Mouse (Mus musculus): ENCODE measurements around the gene Cyct. TPM values are rescaled to one million over a fixed set of nuclear protein-coding genes. Genes with fewer than 3 reads are reported as not detected.

Cyct gene
- polyA plus RNA-seq, 2 experiments: not detected

DNA sequence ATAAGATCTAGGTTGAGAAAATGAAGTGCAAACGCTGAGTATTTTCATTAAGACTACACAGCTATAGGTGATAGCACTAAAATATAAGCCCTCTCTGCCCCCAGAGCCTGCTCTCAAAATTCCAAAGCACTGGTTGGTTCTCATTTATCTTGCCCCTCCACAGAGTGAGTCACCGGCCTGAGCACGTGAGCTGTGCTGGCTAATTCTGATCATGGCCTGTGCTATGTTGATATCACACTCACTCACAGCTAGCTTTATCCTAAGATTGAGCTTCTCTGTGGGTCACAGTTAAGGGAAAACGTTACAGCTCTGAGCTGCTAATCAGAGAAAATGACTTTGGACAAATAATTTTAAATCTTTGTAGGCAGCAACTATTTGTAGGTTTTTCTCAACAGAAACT lies 12.0 kb upstream of the Cyct start:
- WGBS (ENCODE audit: insufficient replicate concordance): 22% methylated on average over 4 of the region's 4 CpGs
- H3K27me3 ChIP-seq (ENCODE audit: control insufficient read depth, insufficient read depth, low read length): no peaks in the 10 kb centered on the region
- ATAC-seq (ENCODE audit: insufficient read depth) (peak; percentile 59), DNase-seq (ENCODE audit: low read depth in 3 of 3, low spot score in 3 of 3) (peak; percentile 53 to 63 (median 59))
- H3K4me3 ChIP-seq (ENCODE audit: insufficient read depth in 1 of 2, low read depth in 2 of 2, low read length in 2 of 2): no peak overlapping the region
- no peak overlapping the region for H3K27ac ChIP-seq
- TF ChIP-seq EP300 (IDR thresholded peaks at IDR 0.05; ENCODE audit: low read depth) (peak; percentile 74), CTCF (IDR thresholded peaks at IDR 0.05; ENCODE audit: low read depth) (no peak)
- H3K9ac ChIP-seq (replicated peaks): no peak overlapping the region
- no peaks in the 10 kb centered on the region for H3K9me3 ChIP-seq (ENCODE audit: control insufficient read depth, low read length)
- peaks cover 13 to 15% of the 10 kb centered on the region in 2 experiments for H3K4me1 ChIP-seq (replicated peaks; ENCODE audit: control insufficient read depth in 2 of 2, insufficient read depth in 2 of 2, low read length in 1 of 2)
- H3K36me3 ChIP-seq (replicated peaks; ENCODE audit: control insufficient read depth, insufficient read depth, low read depth): peaks cover 24% of the 10 kb centered on the region
- peak overlapping the region; percentile 83 for H3K4me2 ChIP-seq (ENCODE audit: low read depth)

DNA sequence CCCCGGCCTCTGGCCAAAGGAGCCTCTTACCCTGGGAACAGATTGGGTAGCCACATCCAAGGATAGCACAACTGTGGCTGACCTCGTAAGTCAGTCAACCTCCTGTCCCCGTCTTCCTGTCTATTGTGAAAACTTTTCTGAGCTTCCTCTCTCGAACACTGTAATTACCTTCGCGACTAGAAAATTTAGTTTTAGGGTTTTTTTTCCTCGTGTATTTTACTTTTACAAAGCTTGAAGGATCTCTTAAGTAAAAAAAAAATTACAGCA lies 10.3 kb upstream of the Cyct start:
- WGBS (ENCODE audit: insufficient replicate concordance): under 1% methylated on average over 7 of the region's 7 CpGs
- Histone ChIP-seq H3K9me3 (ENCODE audit: control insufficient read depth, low read length) (no peaks in the 10 kb centered on the region), H3K36me3 (replicated peaks; ENCODE audit: control insufficient read depth, insufficient read depth, low read depth) (peaks cover 21% of the 10 kb centered on the region; the same call in 1 of the 2 replicates), H3K4me3 (ENCODE audit: insufficient read depth in 1 of 2, low read depth in 2 of 2, low read length in 2 of 2) (peak overlapping the region; percentile 75 to 89), H3K9ac (replicated peaks) (peak overlapping the region; percentile 72), H3K27ac (no peak overlapping the region; the same call in 1 of the 2 replicates), H3K4me1 (replicated peaks; ENCODE audit: control insufficient read depth in 2 of 2, insufficient read depth in 2 of 2, low read length in 1 of 2) (peaks cover 13 to 15% of the 10 kb centered on the region in 2 experiments), H3K4me2 (ENCODE audit: low read depth) (peak overlapping the region; percentile 83), H3K27me3 (ENCODE audit: control insufficient read depth, insufficient read depth, low read length) (no peaks in the 10 kb centered on the region)
- DNase-seq (ENCODE audit: low read depth in 3 of 3, low spot score in 3 of 3): peak in 1 of 3 experiments; percentile 17
- TF ChIP-seq EP300 (IDR thresholded peaks at IDR 0.05; ENCODE audit: low read depth) (no peak), CTCF (IDR thresholded peaks at IDR 0.05; ENCODE audit: low read depth) (no peak)
- ATAC-seq (ENCODE audit: insufficient read depth): peak; percentile 47; the same call in 1 of the 2 replicates

DNA sequence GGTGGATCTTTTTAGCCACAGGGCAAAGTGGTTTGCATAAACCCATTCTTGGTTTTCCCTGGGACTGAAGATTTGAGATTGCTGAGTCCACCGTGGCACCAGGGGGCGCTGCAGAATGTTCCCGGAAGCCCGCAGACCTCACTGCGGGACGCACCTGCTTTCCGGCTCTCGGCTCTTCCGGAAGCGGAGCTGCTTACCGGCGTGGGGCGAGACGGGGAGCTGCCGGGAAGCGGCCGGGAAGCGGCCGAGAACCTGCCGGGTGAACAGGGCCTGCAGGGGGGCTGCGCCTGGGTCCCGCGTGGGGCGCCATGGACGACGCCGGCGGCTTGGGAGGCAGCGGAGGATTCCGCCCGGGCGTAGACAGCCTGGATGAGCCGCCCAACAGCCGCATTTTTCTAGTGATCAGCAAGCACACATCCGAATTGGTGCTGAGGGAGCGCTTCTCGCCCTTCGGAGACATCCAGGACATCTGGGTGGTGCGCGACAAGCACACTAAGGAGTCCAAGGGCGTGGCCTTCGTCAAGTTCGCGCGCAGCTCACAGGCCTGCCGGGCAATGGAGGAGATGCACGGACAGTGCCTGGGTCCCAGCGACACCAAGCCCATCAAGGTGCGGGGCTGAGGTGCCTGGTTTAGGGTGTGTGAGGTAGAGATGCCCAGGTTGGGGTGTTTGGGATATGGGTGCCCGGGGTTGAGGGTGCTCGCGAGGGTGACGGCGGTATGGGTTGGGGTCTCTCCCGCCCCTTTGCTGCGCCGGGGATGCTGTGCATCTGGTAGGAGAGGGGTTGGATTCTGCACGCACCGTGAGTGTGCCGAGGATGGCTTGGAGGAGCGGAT lies 9.8 kb upstream of the Cyct start, which contains the start of gene Rbm45:
Gene Rbm45 (plus strand): TSS at position 164 of the 835 bp plus-strand sequence.
- peak within 1 kb of the TSS; percentile 60 for H3K27ac ChIP-seq
- H3K4me1 ChIP-seq (replicated peaks; ENCODE audit: control insufficient read depth in 2 of 2, insufficient read depth in 2 of 2, low read length in 1 of 2): peaks cover 13 to 15% of the 10 kb centered on the region in 2 experiments
- H3K36me3 ChIP-seq (replicated peaks; ENCODE audit: control insufficient read depth, insufficient read depth, low read depth): peaks cover 21% of the 10 kb centered on the region; the same call in 1 of the 2 replicates
- peak within 1 kb of the TSS; percentile 72 for H3K9ac ChIP-seq (replicated peaks)
- ATAC-seq (ENCODE audit: insufficient read depth) (peak; percentile 91), DNase-seq (ENCODE audit: low read depth in 3 of 3, low spot score in 3 of 3) (peak; percentile 71 to 75 (median 73))
- H3K9me3 ChIP-seq (ENCODE audit: control insufficient read depth, low read length): no peaks in the 10 kb centered on the region
- under 1% methylated on average over 61 of the region's 61 CpGs for WGBS (ENCODE audit: insufficient replicate concordance)
- TF ChIP-seq CTCF (IDR thresholded peaks at IDR 0.05; ENCODE audit: low read depth): peak; percentile 91
- TF ChIP-seq EP300 (IDR thresholded peaks at IDR 0.05; ENCODE audit: low read depth): no peak
- H3K27me3 ChIP-seq (ENCODE audit: control insufficient read depth, insufficient read depth, low read length): no peaks in the 10 kb centered on the region
- H3K4me2 ChIP-seq (ENCODE audit: low read depth): peak within 1 kb of the TSS; percentile 83
- H3K4me3 ChIP-seq (ENCODE audit: insufficient read depth in 1 of 2, low read depth in 2 of 2, low read length in 2 of 2): peak within 1 kb of the TSS; percentile 75 to 89

DNA sequence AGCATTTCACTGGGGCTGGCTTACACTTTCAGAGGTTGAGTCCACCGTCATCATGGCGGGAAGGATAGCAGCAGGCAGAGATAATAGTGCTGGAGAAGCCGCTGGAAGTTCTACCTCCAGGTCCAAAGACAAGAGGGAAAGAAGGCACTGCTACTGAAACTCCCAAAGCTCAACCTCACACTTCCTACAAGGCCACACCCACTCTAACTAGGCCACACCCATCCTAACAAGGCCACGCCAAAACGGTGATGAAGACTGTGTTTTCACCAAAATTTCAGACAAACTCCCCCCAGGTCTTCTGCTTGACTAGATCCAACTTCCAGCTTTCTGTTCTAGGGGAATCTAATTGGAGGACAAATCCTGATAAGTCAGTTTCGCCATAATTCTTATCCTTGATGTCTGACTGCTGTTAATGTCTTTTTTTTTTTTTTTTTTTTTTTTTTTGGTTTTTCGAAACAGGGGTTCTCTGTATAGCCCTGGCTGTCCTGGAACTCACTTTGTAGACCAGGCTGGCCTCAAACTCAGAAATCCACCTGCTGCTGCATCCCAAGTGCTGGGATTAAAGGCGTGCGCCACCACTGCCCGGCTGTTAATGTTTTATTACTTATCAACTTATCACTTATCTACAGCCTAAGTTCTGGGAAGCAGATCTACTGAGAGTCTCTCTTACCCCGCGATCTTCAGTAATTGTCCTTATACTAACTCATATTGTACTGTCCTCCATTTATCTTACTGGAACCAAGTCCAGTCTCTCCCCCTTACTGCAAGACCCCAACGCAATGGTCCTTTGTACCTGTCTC lies 8.8 kb upstream of the Cyct start:
- H3K4me1 ChIP-seq (replicated peaks; ENCODE audit: control insufficient read depth in 2 of 2, insufficient read depth in 2 of 2, low read length in 1 of 2): peaks cover 13 to 15% of the 10 kb centered on the region in 2 experiments
- TF ChIP-seq CTCF (IDR thresholded peaks at IDR 0.05; ENCODE audit: low read depth) (no peak), EP300 (IDR thresholded peaks at IDR 0.05; ENCODE audit: low read depth) (no peak)
- H3K36me3 ChIP-seq (replicated peaks; ENCODE audit: control insufficient read depth, insufficient read depth, low read depth): peaks cover 14% of the 10 kb centered on the region; the same call in 1 of the 2 replicates
- DNase-seq (ENCODE audit: low read depth in 3 of 3, low spot score in 3 of 3) (no peak), ATAC-seq (ENCODE audit: insufficient read depth) (no peak)
- peak overlapping the region; percentile 83 for H3K4me2 ChIP-seq (ENCODE audit: low read depth)
- H3K27me3 ChIP-seq (ENCODE audit: control insufficient read depth, insufficient read depth, low read length): no peaks in the 10 kb centered on the region
- WGBS (ENCODE audit: insufficient replicate concordance): 50% methylated on average over 12 of the region's 13 CpGs
- H3K4me3 ChIP-seq (ENCODE audit: insufficient read depth in 1 of 2, low read depth in 2 of 2, low read length in 2 of 2): peak overlapping the region in 1 of 2 experiments; percentile 75; a peak in 2 of 4 replicates
- H3K27ac ChIP-seq: no peak overlapping the region
- H3K9me3 ChIP-seq (ENCODE audit: control insufficient read depth, low read length): no peaks in the 10 kb centered on the region
- H3K9ac ChIP-seq (replicated peaks): no peak overlapping the region
